Mouse (Mus musculus) megakaryocyte, embryonic 14.5 days (primary cell): ENCODE measurements around the gene Fam118a. TPM values are rescaled to one million over a fixed set of nuclear protein-coding genes. Genes with fewer than 3 reads are reported as not detected.
"Not testable (repeated sequence)": the region's sequence is repeated elsewhere in the genome, so short reads cannot be mapped to it uniquely, and the experiment has no call there.

Source experiments
- H3K27me3 ChIP-seq: replicated peaks from 2 replicates; pipeline ENCODE3; 2012; ENCODE audit warnings: inconsistent platforms
- H3K36me3 ChIP-seq: replicated peaks from 2 replicates; pipeline ENCODE3; 2012; ENCODE audit warnings: low read length, inconsistent platforms, mixed read lengths
- H3K4me1 ChIP-seq: 2 replicates; pipeline ENCODE4 v1.6.1; 2012; ENCODE audit warnings: inconsistent platforms
- H3K4me3 ChIP-seq: replicated peaks from 2 replicates; pipeline ENCODE3; 2012; ENCODE audit warnings: moderate library complexity, mild to moderate bottlenecking, inconsistent platforms
- H3K9me3 ChIP-seq: 2 replicates; pipeline ENCODE4 v1.6.1; 2012; ENCODE audit warnings: inconsistent platforms
- FLI1 ChIP-seq: IDR thresholded peaks from 2 replicates; pipeline ENCODE4 v1.6.1; 2012; ENCODE audit warnings: low read length, inconsistent platforms, mixed read lengths
- GATA1 ChIP-seq: IDR thresholded peaks from 3 replicates; pipeline ENCODE4 v1.6.1; 2012; ENCODE audit warnings: mixed read lengths, low read length, inconsistent platforms, borderline replicate concordance
- polyA plus RNA-seq: library from polyadenylated mRNA; stranded (reverse); fragments of >175 nt; gene quantifications from 2 replicates; pipeline ENCODE4 v1.2.3, GENCODE M21; 2012; ENCODE audit warnings: low replicate concordance; ENCODE audit not compliant: insufficient read depth

Gene Fam118a
- polyA plus RNA-seq, 1 experiment, result 0.97 TPM

DNA sequence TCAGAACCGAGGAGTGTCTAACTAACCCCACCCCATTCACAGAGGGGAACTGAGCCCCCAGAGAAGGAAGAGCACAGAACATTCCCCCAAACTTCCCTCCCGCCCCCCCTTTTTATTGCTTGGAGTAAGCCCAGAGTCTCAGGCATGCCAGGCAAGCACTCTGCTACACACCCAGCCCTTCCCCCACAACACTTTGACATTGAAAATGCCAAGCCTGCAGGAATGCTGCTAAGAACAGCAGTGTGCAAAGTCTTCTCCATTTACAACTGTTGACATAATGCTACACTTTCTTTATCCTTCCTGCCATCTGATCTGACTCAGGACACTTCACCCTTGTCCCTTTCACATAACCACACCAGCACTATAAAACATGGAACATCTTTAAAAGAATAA, 16.1 kb upstream of the Fam118a start:
- no peaks in the 10 kb centered on the region for H3K9me3 ChIP-seq
- H3K4me1 ChIP-seq, result peaks cover 5% of the 10 kb centered on the region; the same call in 1 of the 2 replicates
- H3K27me3 ChIP-seq, result peaks cover 57% of the 10 kb centered on the region
- TF ChIP-seq GATA1 (no peak), FLI1 (no peak)
- H3K4me3 ChIP-seq, result no peak overlapping the region
- H3K36me3 ChIP-seq, result no peaks in the 10 kb centered on the region

- H3K9me3 ChIP-seq, result no peaks in the 10 kb centered on the region
- H3K4me1 ChIP-seq, result peaks cover 11% of the 10 kb centered on the region
- peaks cover 74% of the 10 kb centered on the region for H3K27me3 ChIP-seq
- H3K4me3 ChIP-seq, result no peak overlapping the region
- TF ChIP-seq FLI1, result no peak
- TF ChIP-seq GATA1, result no peak
- H3K36me3 ChIP-seq, result no peaks in the 10 kb centered on the region
These were observed 13.0 kb upstream of the Fam118a start for GRCm38 (mm10) chr15:85015771-85016170.

DNA sequence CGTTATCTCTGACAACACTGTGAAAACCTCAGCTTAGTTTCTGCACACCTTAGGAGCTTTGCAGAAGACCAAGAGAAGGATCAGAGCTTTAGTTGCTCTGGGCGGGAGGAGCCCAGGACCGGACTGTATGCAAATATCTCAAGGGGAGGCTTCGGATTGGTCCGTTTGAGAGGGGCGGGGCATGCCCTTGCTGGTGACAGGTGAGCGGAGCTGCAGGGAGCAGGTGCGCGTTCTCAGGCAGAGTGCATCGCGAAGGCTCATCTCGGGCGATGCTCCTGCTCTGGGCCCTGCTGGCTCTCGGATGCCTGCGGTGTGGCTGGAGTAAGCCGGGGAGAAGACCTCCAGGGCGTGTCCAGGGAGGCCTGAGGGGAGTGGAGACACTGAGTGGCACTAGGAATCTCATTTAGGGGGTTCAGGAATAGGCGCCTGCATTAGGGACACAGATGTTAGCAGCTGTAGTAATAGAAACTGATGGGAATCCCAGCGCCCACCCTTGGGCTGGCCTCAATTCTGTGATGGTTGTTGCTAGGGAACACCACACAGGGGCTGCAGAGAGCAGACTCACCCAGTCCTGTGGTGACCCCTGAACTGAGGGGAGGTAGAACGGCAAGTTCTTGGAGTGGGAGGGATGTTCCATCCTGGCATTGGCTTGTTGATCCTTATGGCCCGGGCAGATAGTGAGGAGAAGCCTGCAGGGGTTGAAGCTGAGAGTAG, 11.6 kb upstream of the Fam118a start, which contains the start of gene Upk3a:
Gene Upk3a (plus strand): TSS at position 191 of the 714 bp plus-strand sequence.
- no peaks in the 10 kb centered on the region for H3K36me3 ChIP-seq
- TF ChIP-seq FLI1 (no peak), GATA1 (no peak)
- no peaks in the 10 kb centered on the region for H3K9me3 ChIP-seq
- H3K4me1 ChIP-seq, result peaks cover 11% of the 10 kb centered on the region
- peaks cover 78% of the 10 kb centered on the region for H3K27me3 ChIP-seq
- H3K4me3 ChIP-seq, result peak within 1 kb of the TSS; percentile 46

GRCm38 (mm10) chr15:85022211-85022610, 6.5 kb upstream of the Fam118a start:
- H3K4me1 ChIP-seq, result peaks cover 7% of the 10 kb centered on the region

GRCm38 (mm10) chr15:85026197-85026596, 2.6 kb upstream of the Fam118a start:
- TF ChIP-seq FLI1, result no peak
- TF ChIP-seq GATA1, result no peak
- H3K4me3 ChIP-seq, result no peak overlapping the region
- H3K9me3 ChIP-seq, result no peaks in the 10 kb centered on the region
- no peaks in the 10 kb centered on the region for H3K36me3 ChIP-seq
- H3K4me1 ChIP-seq, result no peaks in the 10 kb centered on the region
- H3K27me3 ChIP-seq, result peaks cover 44% of the 10 kb centered on the region

More at GRCm38 (mm10) chr15:85022211-85022610, 6.5 kb upstream of the Fam118a start:
- no peaks in the 10 kb centered on the region for H3K9me3 ChIP-seq
- TF ChIP-seq GATA1, result no peak
- no peak for TF ChIP-seq FLI1
- no peaks in the 10 kb centered on the region for H3K36me3 ChIP-seq
- no peak overlapping the region for H3K4me3 ChIP-seq
- H3K27me3 ChIP-seq, result peaks cover 72% of the 10 kb centered on the region

DNA sequence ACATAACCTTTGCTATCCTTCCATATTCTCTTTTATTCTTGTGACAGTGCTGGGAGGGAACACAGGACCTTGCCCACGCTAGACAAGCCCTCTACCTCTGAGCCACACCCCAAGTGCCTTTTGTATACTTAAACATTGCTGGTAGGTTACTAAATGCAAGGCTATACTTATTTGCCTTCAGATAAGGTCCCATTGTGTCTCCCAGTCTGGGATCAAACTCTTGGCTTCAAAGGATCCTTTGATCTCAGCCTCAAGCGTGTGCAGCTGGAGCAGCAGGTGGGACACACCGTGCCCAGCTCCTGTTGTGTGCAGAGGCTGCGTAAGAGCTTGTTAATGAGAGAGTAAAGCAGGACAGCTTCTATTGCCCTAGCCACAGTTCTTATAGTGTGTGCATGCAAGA, 1.0 kb upstream of the Fam118a start:
- no peaks in the 10 kb centered on the region for H3K9me3 ChIP-seq
- H3K4me3 ChIP-seq, result no peak overlapping the region
- TF ChIP-seq FLI1 (no peak), GATA1 (no peak)
- H3K4me1 ChIP-seq, result no peaks in the 10 kb centered on the region
- H3K36me3 ChIP-seq, result no peaks in the 10 kb centered on the region
- peaks cover 46% of the 10 kb centered on the region for H3K27me3 ChIP-seq

DNA sequence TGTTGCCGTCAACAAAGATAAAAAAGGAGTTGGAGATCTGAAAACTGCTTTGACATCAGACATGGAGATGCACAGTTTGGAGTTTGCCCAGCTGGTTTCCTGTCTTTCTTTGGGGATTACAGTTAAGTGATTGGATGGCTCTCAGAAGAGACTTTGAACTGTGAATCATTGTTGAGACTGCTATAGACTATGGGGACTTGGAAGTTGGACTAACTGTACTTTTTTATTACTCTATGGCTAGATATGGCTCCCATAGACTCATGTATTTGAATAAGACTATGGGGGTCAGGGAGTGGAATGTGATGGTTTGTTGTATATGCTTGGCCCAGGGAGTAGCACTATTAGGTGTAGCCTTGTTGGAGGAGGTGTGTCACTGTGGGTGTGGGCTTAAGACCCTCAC, 1.9 kb downstream of the Fam118a start:
- peaks cover 38% of the 10 kb centered on the region for H3K27me3 ChIP-seq
- not testable (repeated sequence) for H3K4me1 ChIP-seq, H3K36me3 ChIP-seq, H3K4me3 ChIP-seq, H3K9me3 ChIP-seq

DNA sequence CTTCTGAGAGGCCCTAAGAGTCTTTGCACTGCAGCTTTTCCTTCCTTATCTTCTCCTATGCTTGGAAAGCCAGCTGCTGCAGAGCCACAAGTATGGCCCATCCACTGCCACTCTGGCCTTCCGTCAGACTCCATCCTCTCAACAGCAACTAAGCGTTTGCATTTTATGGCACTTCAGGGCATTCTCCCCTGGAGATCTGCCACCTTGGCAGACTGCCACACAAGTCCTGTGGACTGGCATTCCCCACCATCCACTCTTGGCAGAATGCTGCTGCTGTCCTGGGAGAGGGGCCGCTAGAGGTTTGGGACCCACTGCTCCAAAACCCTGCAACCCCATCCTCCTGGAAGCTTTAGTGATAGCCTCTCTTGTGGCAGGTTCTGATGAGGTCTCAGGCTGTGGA, 3.1 kb downstream of the Fam118a start:
- no peaks in the 10 kb centered on the region for H3K9me3 ChIP-seq
- no peak for TF ChIP-seq GATA1
- TF ChIP-seq FLI1, result no peak
- peaks cover 28% of the 10 kb centered on the region for H3K27me3 ChIP-seq
- no peaks in the 10 kb centered on the region for H3K36me3 ChIP-seq
- H3K4me1 ChIP-seq, result peaks cover 18% of the 10 kb centered on the region
- H3K4me3 ChIP-seq, result no peak overlapping the region

DNA sequence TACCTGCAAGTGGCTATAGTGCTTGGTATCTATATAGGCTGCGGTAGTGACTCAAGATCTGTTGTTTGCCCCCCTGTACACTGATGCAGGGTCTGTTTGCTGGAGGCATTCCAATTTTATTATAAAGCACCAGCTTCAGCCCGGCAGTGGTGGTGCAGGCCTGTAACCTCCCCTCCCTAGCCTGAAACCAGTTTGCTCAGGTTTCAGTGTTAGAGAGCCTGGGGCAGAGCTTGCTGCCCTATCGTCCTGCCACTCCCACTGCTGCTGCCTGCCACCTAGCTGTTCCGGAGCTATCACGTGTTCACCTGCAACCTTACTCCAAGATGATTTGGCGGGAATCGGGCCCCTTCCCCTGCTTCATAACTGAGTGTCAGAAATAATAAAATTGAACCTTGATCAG, 5.2 kb downstream of the Fam118a start:
- Histone ChIP-seq H3K27me3 (peaks cover 20% of the 10 kb centered on the region), H3K4me1 (peaks cover 35% of the 10 kb centered on the region)
- H3K36me3 ChIP-seq, H3K4me3 ChIP-seq, H3K9me3 ChIP-seq: not testable (repeated sequence)

DNA sequence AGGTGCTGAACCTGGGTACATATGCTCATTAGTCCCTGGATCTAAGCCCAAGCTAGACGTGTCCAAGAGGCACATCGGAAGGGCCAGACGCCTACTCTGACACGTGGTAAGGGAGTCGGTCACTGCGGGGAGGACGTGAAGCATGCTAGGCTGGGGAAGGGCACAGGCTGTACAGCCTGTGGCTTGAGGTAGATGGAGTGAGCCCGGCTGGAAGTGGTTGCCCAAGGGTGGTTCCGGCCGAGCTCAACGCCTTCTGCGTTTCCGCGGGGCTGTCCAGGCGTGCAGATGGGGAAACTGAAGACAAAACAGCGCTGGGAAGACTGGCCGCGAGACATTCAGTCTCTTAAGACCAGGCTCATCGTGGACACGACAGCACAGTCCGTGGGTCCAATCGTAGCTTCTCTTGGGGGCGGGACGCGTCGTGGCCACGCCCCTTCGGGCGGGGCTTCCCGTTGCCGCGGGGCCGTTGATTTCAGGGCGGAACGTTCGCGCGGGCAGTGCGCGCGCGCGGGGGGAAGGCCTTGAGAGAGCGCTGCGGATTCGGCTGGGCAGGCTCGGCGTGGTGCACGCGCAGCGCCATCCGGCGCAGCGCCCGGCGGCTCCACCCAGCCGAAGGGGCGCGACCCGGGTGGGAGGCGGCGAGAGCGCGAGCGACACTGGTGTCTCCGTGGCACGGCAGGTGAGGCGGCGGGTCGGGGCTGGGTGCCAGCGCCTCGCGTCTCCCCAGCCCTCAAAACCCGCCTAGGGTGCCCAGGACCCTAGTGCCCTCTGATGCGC, 8.0 kb downstream of the Fam118a start:
- no peak for TF ChIP-seq GATA1
- TF ChIP-seq FLI1, result no peak
- Histone ChIP-seq H3K4me3 (peak overlapping the region; percentile 96), H3K27me3 (peaks cover 15% of the 10 kb centered on the region), H3K4me1 (peaks cover 50% of the 10 kb centered on the region), H3K36me3 (no peaks in the 10 kb centered on the region), H3K9me3 (no peaks in the 10 kb centered on the region)
